Mouse (Mus musculus) hindbrain, embryonic 12.5 days (tissue): ENCODE measurements around the gene Hoxb4. TPM values are rescaled to one million over a fixed set of nuclear protein-coding genes. Genes with fewer than 3 reads are reported as not detected.

Experiments used
- ATAC-seq: fragments of 200-750 bp; cut with Nextera tagmentation; 2 replicates; pipeline ENCODE4 v1.8.0; 2017; ENCODE audit warnings: moderate TSS enrichment; ENCODE audit not compliant: low FRiP score
- H3K27ac ChIP-seq: fragments of 300-500 bp; sonication (generic); 2 replicates; pipeline ENCODE4 v1.5.1; 2016; ENCODE audit warnings: mild to moderate bottlenecking
- H3K27me3 ChIP-seq: fragments of 300-500 bp; sonication (generic); 2 replicates; pipeline ENCODE4 v1.6.1; 2016; ENCODE audit warnings: mild to moderate bottlenecking
- H3K36me3 ChIP-seq: fragments of 300-500 bp; sonication (generic); 2 replicates; pipeline ENCODE4 v1.6.1; 2016; ENCODE audit warnings: mild to moderate bottlenecking
- H3K4me1 ChIP-seq: fragments of 300-500 bp; sonication (generic); 2 replicates; pipeline ENCODE4 v1.6.1; 2016
- H3K4me2 ChIP-seq: fragments of 300-500 bp; sonication (generic); replicated peaks from 2 replicates; pipeline ENCODE4 v1.6.1; 2016; ENCODE audit warnings: mild to moderate bottlenecking
- H3K4me3 ChIP-seq: fragments of 300-500 bp; sonication (generic); 2 replicates; pipeline ENCODE4 v1.5.1; 2016; ENCODE audit warnings: mild to moderate bottlenecking
- H3K9ac ChIP-seq: fragments of 300-500 bp; sonication (generic); 2 replicates; pipeline ENCODE4 v1.6.1; 2016; ENCODE audit warnings: mild to moderate bottlenecking, moderate library complexity
- H3K9me3 ChIP-seq: fragments of 300-500 bp; sonication (generic); replicated peaks from 2 replicates; pipeline ENCODE4 v1.6.1; 2016; ENCODE audit warnings: mild to moderate bottlenecking
- WGBS: fragments of 180-500 bp; shearing (Covaris S2); methylation state at CpG from one replicate; pipeline ENCODE4 v1.1.7; 2016; 5-methylcytosine and 5-hydroxymethylcytosine counted together
- polyA plus RNA-seq: library from polyadenylated mRNA; unstranded; fragments of >200 nt; fragmentation: Nextera tagmentation; extraction: Ambion mirVana; gene quantifications from 2 replicates; pipeline ENCODE4 v1.2.1, GENCODE M21; 2016

Hoxb4 gene
- polyA plus RNA-seq, 1 experiment from 2014 or later: 7.7 TPM

DNA sequence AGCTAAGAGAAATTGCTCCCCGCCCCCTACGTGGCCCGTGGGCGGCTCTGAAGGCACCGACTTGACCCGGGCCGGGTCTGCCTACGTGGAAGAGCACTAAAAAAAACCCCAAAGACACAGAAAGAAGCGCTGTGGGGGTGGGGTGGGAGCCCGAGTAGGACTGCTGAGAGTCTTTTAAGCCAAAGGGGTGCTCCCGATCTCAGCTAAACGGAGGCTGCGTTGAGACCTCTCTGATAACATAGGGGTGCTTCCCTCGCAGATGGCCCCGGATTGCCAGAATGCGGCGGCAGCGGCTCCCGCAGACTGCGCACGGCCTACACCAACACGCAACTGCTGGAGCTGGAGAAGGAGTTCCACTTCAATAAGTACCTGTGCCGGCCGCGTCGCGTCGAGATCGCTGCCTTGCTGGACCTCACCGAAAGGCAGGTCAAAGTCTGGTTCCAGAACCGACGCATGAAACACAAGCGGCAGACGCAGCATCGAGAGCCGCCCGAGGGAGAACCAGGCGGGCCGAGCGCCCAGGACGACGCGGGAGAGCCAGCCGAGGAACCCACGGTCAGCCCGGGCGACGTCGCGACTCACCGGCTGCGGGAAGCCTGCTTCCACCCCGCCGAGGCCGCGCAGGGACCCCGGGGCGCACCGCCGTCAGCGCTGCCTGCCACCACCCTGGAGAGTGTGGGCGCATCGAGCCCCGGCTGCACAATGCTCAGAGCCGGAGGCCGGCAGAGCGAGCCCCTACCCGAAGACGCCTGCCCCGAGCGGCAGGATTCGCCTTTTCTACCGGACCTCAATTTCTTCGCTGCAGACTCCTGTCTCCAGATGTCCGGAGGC, 34.8 kb downstream of the Hoxb4 start:
- Histone ChIP-seq H3K9ac (peak overlapping the region; percentile 92), H3K4me2 (peak overlapping the region; percentile 64)
- under 1% methylated on average over 75 of the region's 75 CpGs for WGBS

GRCm38 (mm10) chr11:96353522-96353841, 35.4 kb downstream of the Hoxb4 start:
- Histone ChIP-seq H3K4me2 (peak overlapping the region; percentile 64), H3K27ac (peak overlapping the region; percentile 96), H3K4me3 (peak overlapping the region; percentile 54), H3K9ac (peak overlapping the region; percentile 92), H3K27me3 (peaks cover 78% of the 10 kb centered on the region), H3K4me1 (peaks cover 22% of the 10 kb centered on the region), H3K36me3 (no peaks in the 10 kb centered on the region), H3K9me3 (no peaks in the 10 kb centered on the region)
- ATAC-seq: no peak
- WGBS: under 1% methylated on average over 14 of the region's 14 CpGs

More for the DNA sequence above, 34.8 kb downstream of the Hoxb4 start:
- peak overlapping the region; percentile 54 for H3K4me3 ChIP-seq
- H3K36me3 ChIP-seq: no peaks in the 10 kb centered on the region
- no peak for ATAC-seq
- H3K9me3 ChIP-seq: no peaks in the 10 kb centered on the region
- H3K27me3 ChIP-seq: peaks cover 78% of the 10 kb centered on the region
- peak overlapping the region; percentile 96 for H3K27ac ChIP-seq
- peaks cover 23% of the 10 kb centered on the region for H3K4me1 ChIP-seq

DNA sequence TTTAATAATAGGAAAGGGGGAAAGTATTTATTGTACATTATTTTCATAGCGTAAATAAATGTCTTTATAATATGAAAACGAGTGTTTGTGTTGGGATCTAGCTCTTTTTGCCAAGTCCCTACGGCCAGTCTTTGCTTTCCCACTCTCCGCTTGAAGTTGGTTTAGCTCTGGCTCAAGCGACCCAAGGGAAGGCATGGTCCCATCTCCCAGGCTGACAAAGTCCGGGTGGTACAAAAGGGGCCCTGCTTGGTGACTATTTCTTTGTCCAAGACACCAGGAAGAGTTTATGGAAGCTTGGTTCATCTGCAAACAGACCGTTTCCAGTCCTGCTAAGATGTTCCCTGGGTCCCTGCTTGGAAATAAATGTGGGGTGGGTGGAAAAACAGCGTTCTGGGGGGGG, 35.9 kb downstream of the Hoxb4 start:
- WGBS: 3% methylated on average over 8 of the region's 8 CpGs
- peaks cover 77% of the 10 kb centered on the region for H3K27me3 ChIP-seq
- H3K27ac ChIP-seq: peak overlapping the region; percentile 96
- H3K9ac ChIP-seq: peak overlapping the region; percentile 92
- H3K4me3 ChIP-seq: peak overlapping the region; percentile 54
- peak overlapping the region; percentile 64 for H3K4me2 ChIP-seq
- H3K36me3 ChIP-seq: no peaks in the 10 kb centered on the region
- H3K9me3 ChIP-seq: no peaks in the 10 kb centered on the region
- H3K4me1 ChIP-seq: peaks cover 19% of the 10 kb centered on the region
- ATAC-seq: no peak

DNA sequence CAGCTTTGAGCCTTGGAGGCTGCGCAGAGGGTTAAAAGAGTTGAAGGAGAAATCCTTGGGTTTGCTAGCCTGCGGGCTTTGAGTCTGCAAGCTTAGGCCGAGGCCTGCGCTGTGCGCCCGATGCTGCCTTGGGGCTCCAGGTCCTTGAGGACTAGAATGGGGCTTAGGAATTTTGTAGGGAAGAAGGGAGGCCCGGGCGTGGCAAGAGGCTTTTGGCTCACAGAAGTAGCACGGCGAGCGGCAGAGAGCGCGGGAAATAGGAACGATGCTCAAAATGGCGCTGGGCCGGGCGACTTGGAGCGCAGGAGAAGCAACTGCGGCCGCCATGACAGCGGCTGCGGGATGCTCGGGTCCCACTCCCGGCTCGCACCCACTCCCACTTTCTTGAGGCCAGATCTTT, 36.3 kb downstream of the Hoxb4 start:
- Histone ChIP-seq H3K9ac (peak overlapping the region; percentile 92), H3K4me2 (peak overlapping the region; percentile 64), H3K27ac (peak overlapping the region; percentile 96), H3K36me3 (no peaks in the 10 kb centered on the region), H3K9me3 (no peaks in the 10 kb centered on the region), H3K4me3 (peak overlapping the region; percentile 54), H3K4me1 (peaks cover 15% of the 10 kb centered on the region; the same call in 1 of the 2 replicates), H3K27me3 (peaks cover 76% of the 10 kb centered on the region)
- WGBS: 1% methylated on average over 25 of the region's 25 CpGs
- no peak for ATAC-seq

DNA sequence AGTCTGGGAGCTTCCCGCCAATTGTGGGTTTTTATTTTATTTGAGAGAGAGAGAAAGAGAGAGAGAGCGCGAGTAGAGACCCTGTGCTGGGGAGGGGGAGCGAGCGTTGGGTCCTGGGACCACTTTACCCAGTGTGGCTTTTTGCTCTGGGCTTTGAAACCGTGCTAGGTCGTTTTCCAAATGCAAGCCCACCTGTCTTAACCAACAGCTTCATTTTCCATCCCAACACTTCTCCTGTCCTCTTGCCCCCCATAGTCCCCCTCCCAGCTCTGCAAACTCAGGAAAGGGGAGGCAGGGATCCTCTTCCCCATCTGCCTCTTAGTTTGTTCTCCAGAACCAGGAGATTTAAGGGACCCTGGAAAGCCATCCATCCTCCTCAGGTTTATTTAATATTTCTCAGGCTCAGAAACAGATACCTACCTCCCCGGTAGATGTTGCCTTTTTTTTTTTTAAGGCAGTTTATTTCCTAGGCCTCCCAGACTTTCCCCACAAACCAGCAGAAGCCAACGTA, 36.8 kb downstream of the Hoxb4 start:
- Histone ChIP-seq H3K9me3 (no peaks in the 10 kb centered on the region), H3K9ac (peak overlapping the region; percentile 92), H3K36me3 (no peaks in the 10 kb centered on the region), H3K27ac (peak overlapping the region; percentile 96), H3K27me3 (peaks cover 75% of the 10 kb centered on the region), H3K4me3 (peak overlapping the region; percentile 54), H3K4me2 (peak overlapping the region; percentile 64), H3K4me1 (peaks cover 11% of the 10 kb centered on the region; the same call in 1 of the 2 replicates)
- WGBS: 5% methylated on average over 9 of the region's 9 CpGs
- ATAC-seq: no peak

DNA sequence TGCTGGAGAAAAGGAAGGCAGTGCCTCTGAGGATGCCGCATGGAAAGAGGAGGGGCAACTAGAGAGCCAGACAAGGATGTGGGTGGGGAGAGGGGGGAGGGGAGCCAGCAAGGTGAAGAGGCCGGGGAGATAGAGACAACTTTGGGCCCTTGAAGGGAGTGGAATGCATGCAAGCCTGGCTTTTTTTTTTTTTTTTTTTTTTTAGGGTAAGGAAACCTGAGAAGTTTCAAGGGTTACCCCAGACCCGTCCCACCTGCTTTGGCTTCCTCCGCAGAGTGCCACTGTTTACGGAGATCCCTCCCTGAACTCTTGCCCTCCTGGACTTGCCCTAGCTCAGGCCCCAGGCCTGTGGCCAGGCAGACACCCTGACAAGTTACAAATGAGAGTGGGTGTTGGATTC, 45.7 kb downstream of the Hoxb4 start:
- no peak for ATAC-seq
- H3K36me3 ChIP-seq: no peaks in the 10 kb centered on the region
- no peak overlapping the region for H3K27ac ChIP-seq
- H3K9me3 ChIP-seq: 0 out of 2 replicates have a peak, but pooled peaks cover 3% of the 10 kb centered on the region
- WGBS: 3% methylated on average over 5 of the region's 5 CpGs
- peaks cover 9% of the 10 kb centered on the region for H3K4me1 ChIP-seq
- no peak overlapping the region for H3K4me2 ChIP-seq
- H3K9ac ChIP-seq: no peak overlapping the region
- peaks cover 81% of the 10 kb centered on the region for H3K27me3 ChIP-seq
- no peak overlapping the region for H3K4me3 ChIP-seq

DNA sequence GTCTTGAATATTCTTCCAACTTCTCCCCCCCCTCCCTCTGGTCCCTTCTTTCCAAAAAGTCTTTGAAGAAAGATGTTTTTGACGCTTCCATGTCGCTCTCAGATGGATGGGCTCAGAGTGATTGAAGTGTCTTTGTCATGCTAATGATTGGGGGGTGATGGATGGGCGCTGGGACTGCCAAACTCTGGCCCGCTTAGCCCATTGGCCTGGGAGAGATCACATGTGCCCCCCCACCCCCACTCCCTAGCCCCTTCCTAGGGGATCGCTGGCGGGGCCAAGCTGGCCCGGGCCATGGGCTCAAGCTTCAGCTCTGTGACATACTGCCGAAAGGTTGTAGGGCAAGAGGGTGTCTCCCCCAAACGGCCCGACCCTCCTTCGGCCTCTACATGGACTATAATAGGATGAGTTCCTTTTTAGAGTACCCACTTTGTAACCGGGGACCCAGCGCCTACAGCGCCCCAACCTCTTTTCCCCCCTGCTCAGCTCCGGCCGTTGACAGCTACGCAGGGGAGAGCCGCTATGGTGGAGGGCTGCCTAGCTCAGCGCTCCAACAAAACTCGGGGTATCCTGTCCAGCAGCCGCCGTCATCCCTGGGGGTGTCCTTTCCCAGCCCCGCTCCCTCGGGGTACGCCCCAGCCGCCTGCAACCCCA, 47.5 kb downstream of the Hoxb4 start, which contains the start of gene Hoxb1:
Gene Hoxb1 (plus strand): TSS at position 312 of the 651 bp plus-strand sequence.
- Histone ChIP-seq H3K4me3 (peak within 1 kb of the TSS; percentile 27), H3K27ac (no peak within 1 kb of the TSS), H3K9me3 (0 out of 2 replicates have a peak, but pooled peaks cover 3% of the 10 kb centered on the region), H3K4me1 (peaks cover 9% of the 10 kb centered on the region), H3K36me3 (no peaks in the 10 kb centered on the region), H3K27me3 (peaks cover 90% of the 10 kb centered on the region), H3K4me2 (peak within 1 kb of the TSS; percentile 42), H3K9ac (peak within 1 kb of the TSS; percentile 27; the same call in 1 of the 2 replicates)
- ATAC-seq: peak; percentile 56; the same call in 1 of the 2 replicates
- under 1% methylated on average over 26 of the region's 26 CpGs for WGBS

GRCm38 (mm10) chr11:96366092-96367041, 48.3 kb downstream of the Hoxb4 start:
- H3K27me3 ChIP-seq: peaks cover 96% of the 10 kb centered on the region
- peak overlapping the region; percentile 42 for H3K4me2 ChIP-seq
- H3K4me3 ChIP-seq: peak overlapping the region; percentile 27

GRCm38 (mm10) chr11:96367141-96367540, 49.1 kb downstream of the Hoxb4 start:
- Histone ChIP-seq H3K9me3 (0 out of 2 replicates have a peak, but pooled peaks cover 3% of the 10 kb centered on the region), H3K36me3 (no peaks in the 10 kb centered on the region), H3K4me3 (no peak overlapping the region), H3K9ac (no peak overlapping the region), H3K27me3 (peaks cover 96% of the 10 kb centered on the region), H3K27ac (no peak overlapping the region), H3K4me1 (peaks cover 9% of the 10 kb centered on the region), H3K4me2 (peak overlapping the region; percentile 42; the same call in 1 of the 2 replicates)
- WGBS: 19% methylated on average over 6 of the region's 6 CpGs
- no peak for ATAC-seq

More at GRCm38 (mm10) chr11:96366092-96367041, 48.3 kb downstream of the Hoxb4 start:
- 0 out of 2 replicates have a peak, but pooled peaks cover 3% of the 10 kb centered on the region for H3K9me3 ChIP-seq
- 1% methylated on average over 47 of the region's 47 CpGs for WGBS
- H3K4me1 ChIP-seq: peaks cover 9% of the 10 kb centered on the region
- ATAC-seq: no peak
- H3K9ac ChIP-seq: peak overlapping the region; percentile 27; the same call in 1 of the 2 replicates
- H3K27ac ChIP-seq: no peak overlapping the region
- H3K36me3 ChIP-seq: no peaks in the 10 kb centered on the region

GRCm38 (mm10) chr11:96368686-96369085, 50.6 kb downstream of the Hoxb4 start:
- no peak overlapping the region for H3K4me3 ChIP-seq
- H3K4me1 ChIP-seq: peaks cover 12% of the 10 kb centered on the region
- H3K9me3 ChIP-seq: no peaks in the 10 kb centered on the region
- 10% methylated on average over 5 of the region's 5 CpGs for WGBS
- H3K36me3 ChIP-seq: no peaks in the 10 kb centered on the region
- no peak overlapping the region for H3K9ac ChIP-seq
- H3K4me2 ChIP-seq: no peak overlapping the region
- H3K27me3 ChIP-seq: peaks cover 97% of the 10 kb centered on the region
- ATAC-seq: no peak
- no peak overlapping the region for H3K27ac ChIP-seq

- peaks cover 12% of the 10 kb centered on the region for H3K4me1 ChIP-seq
- no peak overlapping the region for H3K9ac ChIP-seq
- no peak for ATAC-seq
- H3K4me3 ChIP-seq: no peak overlapping the region
- WGBS: 11% methylated on average over 7 of the region's 7 CpGs
- no peak overlapping the region for H3K4me2 ChIP-seq
- H3K36me3 ChIP-seq: no peaks in the 10 kb centered on the region
- no peak overlapping the region for H3K27ac ChIP-seq
- no peaks in the 10 kb centered on the region for H3K9me3 ChIP-seq
- peaks cover 97% of the 10 kb centered on the region for H3K27me3 ChIP-seq
These were observed 51.1 kb downstream of the Hoxb4 start for GRCm38 (mm10) chr11:96369140-96369539.
